Mouse (Mus musculus): ENCODE measurements around the gene Nt5c2.
A peak's percentile ranks its signal among the peaks of the same experiment; 100 is the strongest.
"Not testable (repeated sequence)": the region's sequence is repeated elsewhere in the genome, so short reads cannot be mapped to it uniquely, and the experiment has no call there.

Nt5c2 gene

GRCm38 (mm10) chr19:46984726-46985622 is 30.0 kb downstream of the Nt5c2 start:
- no peak for DNase-seq

DNA sequence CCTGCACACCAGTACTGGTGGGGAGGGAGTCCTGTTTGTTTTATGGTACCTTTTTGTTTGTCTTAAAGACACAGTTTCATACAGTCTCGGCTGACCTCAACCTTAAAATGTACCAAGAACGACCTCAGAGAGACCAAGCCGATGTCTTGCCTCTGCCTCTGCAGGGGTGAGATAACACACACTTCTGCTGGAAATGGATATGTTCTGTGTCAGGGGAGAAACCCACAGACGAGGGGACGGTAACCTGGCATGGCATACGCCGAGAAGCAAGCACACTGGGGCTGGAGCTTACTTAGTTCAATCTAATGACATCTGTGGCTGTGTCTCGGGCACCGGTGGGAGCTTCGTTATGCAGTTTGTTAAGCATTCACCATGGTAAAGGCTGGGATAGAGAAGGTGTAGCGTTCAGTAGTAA is 31.0 kb downstream of the Nt5c2 start:
- peak; percentile 29 for DNase-seq

GRCm38 (mm10) chr19:46983352-46983965 is 31.5 kb downstream of the Nt5c2 start:
- no peak for DNase-seq

GRCm38 (mm10) chr19:46981462-46981861 is 33.5 kb downstream of the Nt5c2 start:
- no peak for DNase-seq

- DNase-seq: no peak
These were observed 35.2 kb downstream of the Nt5c2 start for GRCm38 (mm10) chr19:46979781-46980105.

DNA sequence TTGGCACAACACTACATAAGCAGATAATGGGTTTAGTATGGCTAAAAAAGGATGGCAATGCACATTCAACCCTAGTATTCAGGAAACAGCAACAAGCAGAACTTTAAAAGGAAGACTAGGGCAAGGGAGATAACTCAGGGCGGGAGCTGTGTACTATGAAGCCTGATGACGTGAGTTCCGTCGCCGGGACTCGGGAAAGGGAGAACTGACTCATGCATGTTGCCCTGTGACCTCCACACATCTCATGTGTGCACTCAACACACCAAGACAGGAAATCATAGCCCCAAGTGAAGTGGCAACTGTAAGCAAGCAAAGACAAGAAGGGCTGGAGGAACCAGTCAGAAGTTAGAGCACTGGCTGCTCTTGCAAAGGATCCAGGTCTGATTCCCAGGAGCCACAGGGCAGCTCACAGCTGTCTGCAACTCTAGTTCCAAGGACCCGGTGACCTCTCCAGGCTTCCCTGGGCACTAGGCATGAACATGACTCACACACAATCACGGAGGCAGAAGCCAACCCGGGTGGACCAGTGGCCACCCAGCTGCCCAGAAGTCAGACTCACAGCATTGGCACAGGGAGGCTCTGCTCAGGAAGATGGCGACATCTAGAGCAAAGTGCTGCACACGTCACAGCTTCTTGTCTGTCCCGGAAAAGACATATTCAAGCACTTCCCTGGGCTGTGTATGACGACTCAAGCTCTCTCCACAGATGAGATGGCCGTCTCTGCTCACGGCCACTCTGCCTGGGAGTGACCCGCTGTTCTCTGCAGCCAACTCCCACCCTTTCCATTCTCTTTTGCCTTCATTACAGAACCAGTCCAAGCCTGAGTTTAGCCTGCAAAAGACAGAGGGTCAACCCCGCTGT is 35.8 kb downstream of the Nt5c2 start:
- peak; percentile 12 for DNase-seq

GRCm38 (mm10) chr19:46978069-46978468 is 36.9 kb downstream of the Nt5c2 start:
- not testable (repeated sequence) for DNase-seq

GRCm38 (mm10) chr19:46977460-46977859 is 37.5 kb downstream of the Nt5c2 start:
- no peak for DNase-seq

DNA sequence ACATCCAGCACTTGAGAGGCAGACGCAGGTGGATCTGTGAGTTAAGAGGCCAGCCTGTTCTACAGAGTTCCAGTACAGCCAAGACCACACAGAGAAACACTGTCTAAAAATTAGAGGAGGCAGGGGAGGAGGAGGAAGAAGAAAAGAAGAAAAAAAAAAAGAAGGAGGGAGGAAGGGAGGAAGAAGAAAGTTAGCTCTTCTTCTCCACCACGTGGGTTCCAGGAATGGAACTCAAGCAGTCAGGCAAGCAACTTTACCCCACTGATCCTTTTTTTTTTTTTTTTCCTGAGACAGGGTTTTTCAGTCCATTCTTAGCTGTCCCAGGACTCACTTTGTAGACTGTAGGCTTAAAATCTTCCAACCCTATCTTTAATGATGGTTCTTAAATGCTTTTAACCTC is 38.2 kb downstream of the Nt5c2 start:
- no peak for DNase-seq

- no peak for DNase-seq
These were observed 39.0 kb downstream of the Nt5c2 start for GRCm38 (mm10) chr19:46975997-46976396.

DNA sequence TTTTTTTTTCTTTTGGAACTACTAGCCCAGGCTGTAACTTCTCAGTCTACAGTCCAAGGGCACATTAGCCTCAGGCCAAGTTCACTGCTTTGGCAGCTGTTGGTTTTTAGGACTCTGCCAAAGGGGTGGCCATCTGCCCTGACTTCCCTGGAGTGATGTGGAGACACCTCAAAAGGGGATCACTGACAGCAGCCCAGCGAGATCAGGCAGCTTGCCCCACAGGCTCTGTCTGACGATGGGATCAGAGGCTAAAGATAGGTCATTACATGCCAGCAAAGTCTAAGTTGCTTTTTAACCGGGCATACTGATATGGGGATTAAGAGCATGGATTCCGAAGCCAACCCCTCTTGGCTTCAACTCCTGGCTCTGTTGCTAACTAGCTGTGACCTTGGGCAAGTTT is 39.4 kb downstream of the Nt5c2 start:
- DNase-seq: no peak

DNA sequence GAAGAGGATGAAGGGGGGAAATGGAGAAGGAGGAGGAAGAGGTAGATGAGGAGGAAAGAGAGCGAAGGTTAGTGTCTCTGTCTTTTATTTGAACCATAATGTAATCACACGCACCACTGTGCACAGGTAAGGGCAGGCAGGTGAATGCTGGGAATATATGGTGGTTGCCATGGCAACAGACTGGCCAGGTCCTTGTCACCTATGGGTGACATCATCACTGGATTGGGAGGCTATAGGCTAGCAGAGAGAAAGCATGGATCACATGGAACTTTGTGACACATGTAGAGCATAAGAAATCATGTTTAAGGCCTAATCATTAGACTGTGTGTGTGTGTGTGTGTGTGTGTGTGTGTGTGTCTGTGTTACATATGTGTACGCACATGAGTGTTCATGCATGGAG is 42.8 kb downstream of the Nt5c2 start:
- DNase-seq: no peak

DNA sequence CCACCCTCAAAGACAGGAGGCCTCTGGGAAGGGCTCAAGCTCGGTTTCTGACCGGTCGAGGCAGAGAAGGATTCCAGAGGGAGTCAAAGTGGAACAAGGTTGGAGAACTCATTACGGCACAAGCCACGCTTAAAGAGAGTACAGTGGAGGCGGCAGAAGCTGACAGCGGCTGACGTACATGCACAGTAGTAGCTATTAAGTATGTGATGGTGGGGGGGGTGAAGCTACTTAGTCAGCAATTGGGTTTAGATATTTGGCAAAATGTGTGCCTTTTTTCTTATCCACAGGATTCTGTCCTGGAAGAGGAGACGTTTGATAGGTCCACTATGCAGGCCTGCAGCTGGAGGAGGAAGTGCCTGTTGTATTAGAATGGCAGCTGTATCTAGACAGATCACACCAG is 43.2 kb downstream of the Nt5c2 start:
- DNase-seq: no peak

- DNase-seq: no peak
These were observed 43.8 kb downstream of the Nt5c2 start for GRCm38 (mm10) chr19:46971051-46971689.

- DNase-seq: peak; percentile 58
These were observed 44.7 kb downstream of the Nt5c2 start for GRCm38 (mm10) chr19:46970121-46970729.

GRCm38 (mm10) chr19:46969286-46969985 is 45.5 kb downstream of the Nt5c2 start:
- DNase-seq: no peak

- peak; percentile 31 for DNase-seq
These were observed 46.1 kb downstream of the Nt5c2 start for GRCm38 (mm10) chr19:46968833-46969232.

GRCm38 (mm10) chr19:46967861-46968260 is 47.1 kb downstream of the Nt5c2 start:
- no peak for DNase-seq

DNA sequence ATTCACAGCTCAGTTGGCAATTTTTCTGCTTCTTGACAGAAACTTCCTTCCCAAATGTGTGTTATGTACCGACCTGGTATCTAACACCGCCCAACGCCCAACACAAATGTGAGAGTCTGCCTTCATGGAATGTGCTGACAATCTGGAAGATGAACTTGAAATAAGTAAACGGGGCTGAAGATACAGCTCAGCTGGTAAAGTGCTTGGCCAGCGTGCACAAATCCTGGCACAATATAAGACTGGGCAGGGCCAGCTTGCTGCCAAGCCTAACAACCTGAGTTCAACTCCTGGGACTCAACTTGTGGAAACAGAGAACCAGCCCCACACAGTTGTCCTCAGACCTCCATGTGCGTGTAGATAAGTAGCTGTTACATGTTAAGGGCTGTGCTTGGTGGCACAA is 48.6 kb downstream of the Nt5c2 start:
- DNase-seq: no peak

DNA sequence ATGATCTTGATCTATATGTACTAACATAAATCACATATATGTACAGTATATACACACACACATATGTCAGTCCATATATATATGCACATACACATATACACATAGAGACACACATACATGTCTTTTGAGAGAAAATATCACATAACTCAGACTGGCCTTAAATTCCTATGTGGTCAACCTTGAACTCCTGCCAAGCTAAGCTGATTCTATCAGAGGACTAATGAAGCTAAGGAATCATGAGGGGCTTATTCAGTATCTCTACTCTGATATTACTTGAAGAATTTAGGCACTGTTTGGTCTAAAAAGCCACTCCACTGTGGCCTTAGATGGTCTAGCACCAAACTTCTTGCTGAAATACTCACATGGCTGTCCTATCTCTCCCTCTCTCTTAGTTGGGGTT is 49.5 kb downstream of the Nt5c2 start:
- DNase-seq: no peak

- DNase-seq: no peak
These were observed 50.6 kb downstream of the Nt5c2 start for GRCm38 (mm10) chr19:46964353-46964752.

GRCm38 (mm10) chr19:46963440-46963839 is 51.5 kb downstream of the Nt5c2 start:
- DNase-seq: no peak
